Mouse (Mus musculus): ENCODE measurements around the gene Lrrc57. TPM values are rescaled to one million over a fixed set of nuclear protein-coding genes. Genes with fewer than 3 reads are reported as not detected.

Gene Lrrc57
- polyA plus RNA-seq, 2 experiments = 7.5 to 8.6 TPM

GRCm38 (mm10) chr2:120628076-120628865, 19.0 kb upstream of the Lrrc57 start:
- ATAC-seq (ENCODE audit: insufficient read depth) (no peak), DNase-seq (ENCODE audit: low read depth in 3 of 3, low spot score in 3 of 3) (no peak)
- Histone ChIP-seq H3K27me3 (ENCODE audit: control insufficient read depth, insufficient read depth, low read length) (peaks cover 12% of the 10 kb centered on the region), H3K27ac (no peak overlapping the region), H3K4me3 (ENCODE audit: insufficient read depth in 1 of 2, low read depth in 2 of 2, low read length in 2 of 2) (peak overlapping the region; percentile 7 to 50; a peak in 3 of 4 replicates), H3K4me1 (replicated peaks; ENCODE audit: control insufficient read depth in 2 of 2, insufficient read depth in 2 of 2, low read length in 1 of 2) (peaks cover 17 to 22% of the 10 kb centered on the region in 2 experiments), H3K9me3 (ENCODE audit: control insufficient read depth, low read length) (no peaks in the 10 kb centered on the region), H3K9ac (replicated peaks) (peak overlapping the region; percentile 45; the same call in 1 of the 2 replicates), H3K4me2 (ENCODE audit: low read depth) (peak overlapping the region; percentile 63), H3K36me3 (replicated peaks; ENCODE audit: control insufficient read depth, insufficient read depth, low read depth) (no peaks in the 10 kb centered on the region)
- TF ChIP-seq EP300 (IDR thresholded peaks at IDR 0.05; ENCODE audit: low read depth) = no peak
- TF ChIP-seq CTCF (IDR thresholded peaks at IDR 0.05; ENCODE audit: low read depth) = no peak
- 27% methylated on average over 10 of the region's 10 CpGs for WGBS (ENCODE audit: insufficient replicate concordance)

GRCm38 (mm10) chr2:120622920-120623319, 13.6 kb upstream of the Lrrc57 start:
- H3K9ac ChIP-seq (replicated peaks) = no peak overlapping the region
- no peaks in the 10 kb centered on the region for H3K4me1 ChIP-seq (replicated peaks; ENCODE audit: control insufficient read depth in 2 of 2, insufficient read depth in 2 of 2, low read length in 1 of 2)
- no peak overlapping the region for H3K4me3 ChIP-seq (ENCODE audit: insufficient read depth in 1 of 2, low read depth in 2 of 2, low read length in 2 of 2)
- no peaks in the 10 kb centered on the region for H3K27me3 ChIP-seq (ENCODE audit: control insufficient read depth, insufficient read depth, low read length)
- no peak overlapping the region for H3K27ac ChIP-seq
- DNase-seq (ENCODE audit: low read depth in 3 of 3, low spot score in 3 of 3) (no peak), ATAC-seq (ENCODE audit: insufficient read depth) (no peak)
- TF ChIP-seq CTCF (IDR thresholded peaks at IDR 0.05; ENCODE audit: low read depth) (no peak), EP300 (IDR thresholded peaks at IDR 0.05; ENCODE audit: low read depth) (no peak)
- no peak overlapping the region for H3K4me2 ChIP-seq (ENCODE audit: low read depth)
- peaks cover 15% of the 10 kb centered on the region for H3K36me3 ChIP-seq (replicated peaks; ENCODE audit: control insufficient read depth, insufficient read depth, low read depth)
- no peaks in the 10 kb centered on the region for H3K9me3 ChIP-seq (ENCODE audit: control insufficient read depth, low read length)

- 96% methylated on average over 1 of the region's 1 CpGs for WGBS (ENCODE audit: insufficient replicate concordance)
Measured at GRCm38 (mm10) chr2:120619538-120619937, 10.2 kb upstream of the Lrrc57 start.

GRCm38 (mm10) chr2:120616279-120617163, 7.2 kb upstream of the Lrrc57 start:
- no peak overlapping the region for H3K4me2 ChIP-seq (ENCODE audit: low read depth)
- TF ChIP-seq EP300 (IDR thresholded peaks at IDR 0.05; ENCODE audit: low read depth) (no peak), CTCF (IDR thresholded peaks at IDR 0.05; ENCODE audit: low read depth) (no peak)
- no peaks in the 10 kb centered on the region for H3K27me3 ChIP-seq (ENCODE audit: control insufficient read depth, insufficient read depth, low read length)
- no peaks in the 10 kb centered on the region for H3K9me3 ChIP-seq (ENCODE audit: control insufficient read depth, low read length)
- H3K4me1 ChIP-seq (replicated peaks; ENCODE audit: control insufficient read depth in 2 of 2, insufficient read depth in 2 of 2, low read length in 1 of 2) = peaks cover 0 to 3% of the 10 kb centered on the region in 2 experiments; a peak in 1 of 4 replicates
- peaks cover 42% of the 10 kb centered on the region for H3K36me3 ChIP-seq (replicated peaks; ENCODE audit: control insufficient read depth, insufficient read depth, low read depth)
- H3K4me3 ChIP-seq (ENCODE audit: insufficient read depth in 1 of 2, low read depth in 2 of 2, low read length in 2 of 2) = no peak overlapping the region
- DNase-seq (ENCODE audit: low read depth in 3 of 3, low spot score in 3 of 3) (no peak), ATAC-seq (ENCODE audit: insufficient read depth) (no peak)
- no peak overlapping the region for H3K9ac ChIP-seq (replicated peaks)
- no peak overlapping the region for H3K27ac ChIP-seq
- 68% methylated on average over 5 of the region's 5 CpGs for WGBS (ENCODE audit: insufficient replicate concordance)

More at GRCm38 (mm10) chr2:120619538-120619937, 10.2 kb upstream of the Lrrc57 start:
- no peak overlapping the region for H3K27ac ChIP-seq
- no peak overlapping the region for H3K4me2 ChIP-seq (ENCODE audit: low read depth)
- H3K36me3 ChIP-seq (replicated peaks; ENCODE audit: control insufficient read depth, insufficient read depth, low read depth) = peaks cover 31% of the 10 kb centered on the region
- no peaks in the 10 kb centered on the region for H3K9me3 ChIP-seq (ENCODE audit: control insufficient read depth, low read length)
- H3K4me1 ChIP-seq (replicated peaks; ENCODE audit: control insufficient read depth in 2 of 2, insufficient read depth in 2 of 2, low read length in 1 of 2) = no peaks in the 10 kb centered on the region
- no peak overlapping the region for H3K4me3 ChIP-seq (ENCODE audit: insufficient read depth in 1 of 2, low read depth in 2 of 2, low read length in 2 of 2)
- DNase-seq (ENCODE audit: low read depth in 3 of 3, low spot score in 3 of 3) (no peak), ATAC-seq (ENCODE audit: insufficient read depth) (no peak)
- no peaks in the 10 kb centered on the region for H3K27me3 ChIP-seq (ENCODE audit: control insufficient read depth, insufficient read depth, low read length)
- TF ChIP-seq CTCF (IDR thresholded peaks at IDR 0.05; ENCODE audit: low read depth) = peak; percentile 59
- no peak for TF ChIP-seq EP300 (IDR thresholded peaks at IDR 0.05; ENCODE audit: low read depth)
- H3K9ac ChIP-seq (replicated peaks) = no peak overlapping the region

Measured in liver, embryonic 14.5 days (tissue).